ENCODE assay signal across 8 mouse cellular contexts in genomic region chr1:155050174-155050573, GRCm38 (mm10). TPM values are rescaled to one million over a fixed set of nuclear protein-coding genes. Genes with fewer than 3 reads are reported as not detected.
DNase-seq lines count a peak whose midpoint lies in the region; ATAC-seq and TF ChIP-seq lines count a peak whose summit lies in the region.

No protein-coding gene starts in this region.

- 56% methylated on average over 5 of the region's 5 CpGs for WGBS in forebrain, embryonic 15.5 days
- WGBS in forebrain, embryonic 13.5 days = 45% methylated on average over 5 of the region's 5 CpGs
- WGBS in embryonic facial prominence, embryonic 13.5 days = 30% methylated on average over 5 of the region's 5 CpGs
- WGBS in liver, embryonic 16.5 days (ENCODE audit: insufficient replicate concordance) = 32% methylated on average over 5 of the region's 5 CpGs
- WGBS in small intestine, adult 2 months = 68% methylated on average over 5 of the region's 5 CpGs

- no peak for TF ChIP-seq CTCF in small intestine, adult 2 months (IDR thresholded peaks at IDR 0.05; ENCODE audit: extremely low read depth, insufficient read length, insufficient replicate concordance, low read depth, low read length)

- H3K9me3 ChIP-seq in forebrain, embryonic 15.5 days = no peaks in the 10 kb centered on the region
- no peaks in the 10 kb centered on the region for H3K9me3 ChIP-seq in forebrain, embryonic 13.5 days (replicated peaks)
- no peaks in the 10 kb centered on the region for H3K9me3 ChIP-seq in embryonic facial prominence, embryonic 13.5 days
- no peaks in the 10 kb centered on the region for H3K9me3 ChIP-seq in liver, embryonic 16.5 days (replicated peaks; ENCODE audit: control insufficient read depth, low read length)

- no peak overlapping the region for H3K4me2 ChIP-seq in forebrain, embryonic 15.5 days (replicated peaks)
- no peak overlapping the region for H3K4me2 ChIP-seq in forebrain, embryonic 13.5 days
- no peak overlapping the region for H3K4me2 ChIP-seq in embryonic facial prominence, embryonic 13.5 days
- no peak overlapping the region; the same call in 1 of the 2 replicates for H3K4me2 ChIP-seq in liver, embryonic 16.5 days (ENCODE audit: low read depth, low read length)

- H3K27ac ChIP-seq in forebrain, embryonic 15.5 days (replicated peaks) = no peak overlapping the region
- no peak overlapping the region for H3K27ac ChIP-seq in forebrain, embryonic 13.5 days
- no peak overlapping the region for H3K27ac ChIP-seq in embryonic facial prominence, embryonic 13.5 days
- peak overlapping the region; percentile 34; the same call in 1 of the 2 replicates for H3K27ac ChIP-seq in liver, embryonic 16.5 days (ENCODE audit: low read length)
- peak overlapping the region; percentile 63 for H3K27ac ChIP-seq in small intestine, adult 2 months (ENCODE audit: insufficient read depth, low read depth, low read length)

- peaks cover 41% of the 10 kb centered on the region for H3K4me1 ChIP-seq in forebrain, embryonic 15.5 days
- peaks cover 44% of the 10 kb centered on the region for H3K4me1 ChIP-seq in forebrain, embryonic 13.5 days
- peaks cover 61% of the 10 kb centered on the region for H3K4me1 ChIP-seq in embryonic facial prominence, embryonic 13.5 days
- peaks cover 12% of the 10 kb centered on the region for H3K4me1 ChIP-seq in liver, embryonic 16.5 days (ENCODE audit: control insufficient read depth, low read depth, low read length)
- H3K4me1 ChIP-seq in small intestine, adult 2 months (ENCODE audit: control insufficient read depth, insufficient read depth, insufficient read length, low read length) = peaks cover 8% of the 10 kb centered on the region

- H3K9ac ChIP-seq in forebrain, embryonic 15.5 days (replicated peaks) = no peak overlapping the region
- H3K9ac ChIP-seq in forebrain, embryonic 13.5 days = no peak overlapping the region
- no peak overlapping the region for H3K9ac ChIP-seq in embryonic facial prominence, embryonic 13.5 days
- no peak overlapping the region for H3K9ac ChIP-seq in liver, embryonic 16.5 days (ENCODE audit: low read depth, low read length)

- H3K36me3 ChIP-seq in forebrain, embryonic 15.5 days = no peaks in the 10 kb centered on the region
- no peaks in the 10 kb centered on the region for H3K36me3 ChIP-seq in forebrain, embryonic 13.5 days (ENCODE audit: poor library complexity, severe bottlenecking)
- H3K36me3 ChIP-seq in embryonic facial prominence, embryonic 13.5 days = no peaks in the 10 kb centered on the region
- no peaks in the 10 kb centered on the region for H3K36me3 ChIP-seq in liver, embryonic 16.5 days (ENCODE audit: control insufficient read depth, insufficient read depth)
- H3K36me3 ChIP-seq in small intestine, adult 2 months (ENCODE audit: control insufficient read depth, insufficient read depth, low read length) = no peaks in the 10 kb centered on the region

- no peaks in the 10 kb centered on the region for H3K27me3 ChIP-seq in forebrain, embryonic 15.5 days
- H3K27me3 ChIP-seq in forebrain, embryonic 13.5 days = no peaks in the 10 kb centered on the region
- H3K27me3 ChIP-seq in embryonic facial prominence, embryonic 13.5 days = no peaks in the 10 kb centered on the region
- no peaks in the 10 kb centered on the region for H3K27me3 ChIP-seq in liver, embryonic 16.5 days (ENCODE audit: control insufficient read depth, insufficient read depth, low read depth, low read length)
- H3K27me3 ChIP-seq in small intestine, adult 2 months (ENCODE audit: control insufficient read depth, insufficient read depth, low read length) = no peaks in the 10 kb centered on the region

- no peak for TF ChIP-seq POLR2A in small intestine, adult 2 months (IDR thresholded peaks at IDR 0.05; ENCODE audit: low read depth, low read length)

- DNase-seq in CD4-positive, CD25-positive, alpha-beta regulatory T cell, adult 2 months (ENCODE audit: low read depth, low spot score) = peak; percentile 86
- DNase-seq in induced T-regulatory cell, adult 2 months (ENCODE audit: low read depth) = peak; percentile 92
- DNase-seq in ovary, postnatal 10 days (ENCODE audit: low spot score) = no peak

- 0 out of 2 replicates have a peak, but pooled peaks have one; percentile 20 for ATAC-seq in forebrain, embryonic 15.5 days (replicated peaks)
- no peak; the same call in 1 of the 2 replicates for ATAC-seq in forebrain, embryonic 13.5 days
- ATAC-seq in embryonic facial prominence, embryonic 13.5 days (ENCODE audit: insufficient number of reproducible peaks, insufficient read depth, low FRiP score, low TSS enrichment, low read depth) = 0 out of 2 replicates have a peak, but pooled peaks have one; percentile 28
- peak; percentile 62 for ATAC-seq in liver, embryonic 16.5 days (ENCODE audit: low read depth)

- no peak overlapping the region for H3K4me3 ChIP-seq in forebrain, embryonic 15.5 days
- H3K4me3 ChIP-seq in forebrain, embryonic 13.5 days = no peak overlapping the region
- H3K4me3 ChIP-seq in embryonic facial prominence, embryonic 13.5 days = no peak overlapping the region
- no peak overlapping the region for H3K4me3 ChIP-seq in liver, embryonic 16.5 days (ENCODE audit: low read depth, low read length)
- no peak overlapping the region for H3K4me3 ChIP-seq in small intestine, adult 2 months (ENCODE audit: low read depth, low read length)

RNA-seq across cellular contexts. Expression of gene Ier5, which starts 49.3 kb away (rescaled TPM):
- polyA plus RNA-seq in forebrain, embryonic 15.5 days (2015; fragmentation: Nextera tagmentation; extraction: Ambion mirVana) = 19.8 and 21.5 TPM in 2 replicates
- 8.6 and 12.2 TPM in 2 replicates for polyA plus RNA-seq in forebrain, embryonic 13.5 days (2015; fragmentation: Nextera tagmentation; extraction: Ambion mirVana)
- polyA plus RNA-seq in embryonic facial prominence, embryonic 13.5 days (2015; fragmentation: Nextera tagmentation; extraction: Ambion mirVana) = 7.5 and 9.2 TPM in 2 replicates
- polyA plus RNA-seq in liver, embryonic 16.5 days (2015; fragmentation: Nextera tagmentation; extraction: Ambion mirVana) = 1.3 and 1.6 TPM in 2 replicates
- polyA plus RNA-seq in small intestine, adult 2 months (2012; rRNA removed) = 25.4 and 63.9 TPM in 2 replicates

Comparison
In these comparisons a context has a peak if more than half of its experiments do, and no peak if none do; other contexts are left out.
1. H3K27ac ChIP-seq: peak in liver, embryonic 16.5 days (single experiment) and small intestine, adult 2 months (single experiment); none in forebrain, embryonic 15.5 days (single experiment), forebrain, embryonic 13.5 days (single experiment) and embryonic facial prominence, embryonic 13.5 days (single experiment).